Mouse (Mus musculus): ENCODE measurements at regions not wholly inside any gene's neighbourhood (a gene's known extent, or its start where the extent isn't known, plus 50 kb on each side); places are given as distances from the start of the nearest gene placed in this dataset.

- DNase-seq: peak; percentile 27
Observed at GRCm38 (mm10) chr2:169524429-169524828, 63.1 kb downstream of the Gm11011 start.

- no peak for DNase-seq
Observed at GRCm38 (mm10) chr2:169519941-169520340, 67.6 kb downstream of the Gm11011 start.

GRCm38 (mm10) chr2:169515350-169515749, 72.2 kb downstream of the Gm11011 start:
- peak; percentile 38 for DNase-seq

- no peak for DNase-seq
Observed at GRCm38 (mm10) chr2:169510741-169511140, 76.8 kb downstream of the Gm11011 start.

GRCm38 (mm10) chr2:169509406-169509805, 78.1 kb downstream of the Gm11011 start:
- DNase-seq: no peak

GRCm38 (mm10) chr2:169504416-169505057, 83.0 kb downstream of the Gm11011 start:
- DNase-seq: no peak

GRCm38 (mm10) chr2:169503598-169503958, 84.0 kb downstream of the Gm11011 start:
- peak; percentile 29 for DNase-seq

GRCm38 (mm10) chr2:169502717-169503597, 84.6 kb downstream of the Gm11011 start:
- DNase-seq: peak; percentile 43

- DNase-seq: no peak
Observed at GRCm38 (mm10) chr2:169501736-169502340, 85.7 kb downstream of the Gm11011 start.

- DNase-seq: no peak
Observed at GRCm38 (mm10) chr2:169495368-169495767, 92.2 kb downstream of the Gm11011 start.

GRCm38 (mm10) chr2:169494503-169495311, 92.8 kb downstream of the Gm11011 start:
- DNase-seq: no peak

- no peak for DNase-seq
Observed at GRCm38 (mm10) chr2:169493609-169494275, 93.8 kb downstream of the Gm11011 start.

- peak; percentile 85 for DNase-seq
Observed at GRCm38 (mm10) chr2:169483934-169484333, 103.6 kb downstream of the Gm11011 start.

GRCm38 (mm10) chr2:169481731-169482465, 105.6 kb downstream of the Gm11011 start:
- peak; percentile 73 for DNase-seq

- peak; percentile 10 for DNase-seq
Observed at GRCm38 (mm10) chr2:169474418-169475112, 113.0 kb downstream of the Gm11011 start.

GRCm38 (mm10) chr2:169469538-169469937, 118.0 kb downstream of the Gm11011 start:
- no peak for DNase-seq

- DNase-seq: no peak
Observed at GRCm38 (mm10) chr2:169467621-169468020, 119.9 kb downstream of the Gm11011 start.

GRCm38 (mm10) chr2:169464106-169464505, 123.4 kb downstream of the Gm11011 start:
- DNase-seq: no peak

GRCm38 (mm10) chr2:169461491-169462039, 126.0 kb downstream of the Gm11011 start:
- no peak for DNase-seq

- no peak for DNase-seq
Observed at GRCm38 (mm10) chr2:169452956-169453355, 134.6 kb downstream of the Gm11011 start.

GRCm38 (mm10) chr2:169450801-169451200, 136.7 kb downstream of the Gm11011 start:
- no peak for DNase-seq

All from kidney, postnatal 14 days (tissue).